18 mouse cellular contexts compared by ENCODE assay signal in the genomic region with DNA sequence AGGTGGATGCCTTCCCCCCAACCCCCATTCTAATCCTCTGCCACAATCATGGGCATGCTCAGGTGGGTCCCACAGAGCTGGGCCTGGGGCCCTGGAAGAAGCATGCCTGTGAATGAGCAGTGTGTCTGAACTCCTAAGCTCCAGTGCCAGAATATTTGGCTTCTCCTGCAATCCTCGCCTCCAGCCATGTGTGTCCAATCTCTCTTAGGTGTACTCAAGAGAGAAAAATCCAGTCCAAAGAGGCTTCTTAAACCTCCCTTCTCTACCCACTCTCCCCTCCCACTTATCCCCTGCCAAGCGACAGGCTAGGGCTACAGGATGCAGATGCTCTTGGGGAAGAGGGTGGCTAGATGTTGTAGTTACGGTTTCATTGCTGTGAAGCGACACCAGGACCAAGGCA. TPM values are rescaled to one million over a fixed set of nuclear protein-coding genes. Genes with fewer than 3 reads are reported as not detected.
A peak's percentile ranks its signal among the peaks of the same experiment; 100 is the strongest.
DNase-seq lines count a peak whose midpoint lies in the region; ATAC-seq lines count a peak whose summit lies in the region.
"Had no signal": no experiment of that assay in that cellular context is flagged by ENCODE, and none has a peak within 500 bp of the region (broad histone marks: within the 10 kb centered on the region; RNA-seq: fewer than 3 reads in every experiment).

No protein-coding gene starts in this region.

- H3K4me3 ChIP-seq in kidney, embryonic 14.5 days (ENCODE audit: low read length): no peak overlapping the region
- H3K4me3 ChIP-seq in embryonic facial prominence, embryonic 10.5 days: no peak overlapping the region
- no peak overlapping the region for H3K4me3 ChIP-seq in kidney, embryonic 15.5 days (replicated peaks)
- H3K4me3 ChIP-seq in limb, embryonic 10.5 days: no peak overlapping the region
- H3K4me3 ChIP-seq: heart, embryonic 15.5 days; layer of hippocampus, adult 2 months; left cerebral cortex, adult 2 months; stomach, embryonic 15.5 days had no signal

- no peaks in the 10 kb centered on the region; the same call in 1 of the 2 replicates for H3K9me3 ChIP-seq in kidney, embryonic 14.5 days (ENCODE audit: control insufficient read depth, low read length)
- peaks cover 4% of the 10 kb centered on the region; the same call in 1 of the 2 replicates for H3K9me3 ChIP-seq in embryonic facial prominence, embryonic 10.5 days
- H3K9me3 ChIP-seq in kidney, embryonic 15.5 days (replicated peaks): no peaks in the 10 kb centered on the region
- H3K9me3 ChIP-seq in limb, embryonic 10.5 days (replicated peaks): no peaks in the 10 kb centered on the region
- H3K9me3 ChIP-seq: G1E; heart, embryonic 15.5 days; stomach, embryonic 15.5 days had no signal

- 79% methylated on average over 4 of the region's 4 CpGs for WGBS in kidney, embryonic 14.5 days
- 84% methylated on average over 4 of the region's 4 CpGs for WGBS in embryonic facial prominence, embryonic 10.5 days
- WGBS in kidney, embryonic 15.5 days: 79% methylated on average over 4 of the region's 4 CpGs
- 84% methylated on average over 4 of the region's 4 CpGs for WGBS in limb, embryonic 10.5 days

- no peak overlapping the region for H3K27ac ChIP-seq in kidney, embryonic 14.5 days (ENCODE audit: low read depth, low read length)
- peak overlapping the region; percentile 83 for H3K27ac ChIP-seq in embryonic facial prominence, embryonic 10.5 days (replicated peaks)
- peak overlapping the region; percentile 82 for H3K27ac ChIP-seq in kidney, embryonic 15.5 days
- H3K27ac ChIP-seq in limb, embryonic 10.5 days: peak overlapping the region; percentile 79
- H3K27ac ChIP-seq: layer of hippocampus, adult 2 months; left cerebral cortex, adult 2 months; stomach, embryonic 15.5 days had no signal

- DNase-seq in kidney, adult 11 months: peak; percentile 74
- DNase-seq in embryonic facial prominence, embryonic 10.5 days (ENCODE audit: low spot score): no peak
- no peak for DNase-seq in limb, embryonic 10.5 days (ENCODE audit: low spot score)
- DNase-seq in adipocyte (ENCODE audit: low spot score): no peak
- DNase-seq in liver: no peak
- DNase-seq in gastrocnemius, adult 18-20 months (ENCODE audit: low spot score): no peak
- DNase-seq: adrenal gland, adult 8-10 months; cerebellum, adult 11 months; liver, postnatal 0 days; right cerebral cortex, postnatal 14 days had no signal

- H3K4me1 ChIP-seq in kidney, embryonic 14.5 days (ENCODE audit: control insufficient read depth, insufficient read depth, low read length): peaks cover 21% of the 10 kb centered on the region
- H3K4me1 ChIP-seq in embryonic facial prominence, embryonic 10.5 days: peaks cover 46% of the 10 kb centered on the region
- peaks cover 46% of the 10 kb centered on the region for H3K4me1 ChIP-seq in kidney, embryonic 15.5 days
- peaks cover 40% of the 10 kb centered on the region for H3K4me1 ChIP-seq in limb, embryonic 10.5 days

- no peak overlapping the region for H3K9ac ChIP-seq in kidney, embryonic 14.5 days (ENCODE audit: low read depth, low read length)
- no peak overlapping the region for H3K9ac ChIP-seq in kidney, embryonic 15.5 days
- H3K9ac ChIP-seq: heart, embryonic 15.5 days; liver, postnatal 0 days; stomach, embryonic 15.5 days had no signal

- no peaks in the 10 kb centered on the region for H3K27me3 ChIP-seq in kidney, embryonic 14.5 days (ENCODE audit: control insufficient read depth, insufficient read depth, low read length)
- no peaks in the 10 kb centered on the region for H3K27me3 ChIP-seq in embryonic facial prominence, embryonic 10.5 days (replicated peaks; ENCODE audit: low read depth, poor library complexity, severe bottlenecking)
- no peaks in the 10 kb centered on the region for H3K27me3 ChIP-seq in kidney, embryonic 15.5 days
- no peaks in the 10 kb centered on the region for H3K27me3 ChIP-seq in limb, embryonic 10.5 days (ENCODE audit: low read depth, poor library complexity, severe bottlenecking)
- H3K27me3 ChIP-seq: heart, embryonic 15.5 days; stomach, embryonic 15.5 days had no signal

- no peak overlapping the region for H3K4me2 ChIP-seq in kidney, embryonic 14.5 days (replicated peaks; ENCODE audit: low read depth, low read length)
- no peak overlapping the region for H3K4me2 ChIP-seq in kidney, embryonic 15.5 days
- H3K4me2 ChIP-seq: heart, embryonic 15.5 days; stomach, embryonic 15.5 days had no signal

- no peaks in the 10 kb centered on the region for H3K36me3 ChIP-seq in kidney, embryonic 14.5 days (ENCODE audit: control insufficient read depth, insufficient read depth, low read length)
- no peaks in the 10 kb centered on the region for H3K36me3 ChIP-seq in embryonic facial prominence, embryonic 10.5 days (replicated peaks)
- no peaks in the 10 kb centered on the region for H3K36me3 ChIP-seq in kidney, embryonic 15.5 days
- H3K36me3 ChIP-seq in limb, embryonic 10.5 days: no peaks in the 10 kb centered on the region
- H3K36me3 ChIP-seq: G1E; heart, embryonic 15.5 days; stomach, embryonic 15.5 days had no signal

- no peak for ATAC-seq in kidney, embryonic 14.5 days (ENCODE audit: low FRiP score, low TSS enrichment)
- ATAC-seq in kidney, embryonic 15.5 days (replicated peaks; ENCODE audit: low FRiP score): 0 out of 2 replicates have a peak, but pooled peaks have one; percentile 19
- ATAC-seq: inflammation-experienced regulatory T-cells, adult 6 months; liver, postnatal 0 days had no signal

RNA-seq across cellular contexts. Expression of a gene that starts 49.6 kb away (rescaled TPM):
- 8.9 and 10.1 TPM in 2 replicates for polyA plus RNA-seq in kidney, embryonic 14.5 days (2014; fragmentation: Nextera tagmentation; extraction: Ambion mirVana)
- 3.9 and 4.5 TPM in 2 replicates for polyA plus RNA-seq in embryonic facial prominence, embryonic 10.5 days (2016; fragmentation: Nextera tagmentation; extraction: Ambion mirVana)
- polyA plus RNA-seq in kidney, embryonic 15.5 days (2015; fragmentation: Nextera tagmentation; extraction: Ambion mirVana): 7.2 and 7.5 TPM in 2 replicates
- polyA plus RNA-seq in limb, embryonic 10.5 days (2016; fragmentation: Nextera tagmentation; extraction: Ambion mirVana): 3.0 and 3.6 TPM in 2 replicates
- 10 to 100 TPM; 19.7 to 22.0 TPM for total RNA-seq in gastrocnemius, adult 18-20 months (2021)
